Mouse (Mus musculus) embryonic facial prominence, embryonic 12.5 days (tissue): ENCODE data around the gene Cadm1. TPM values are rescaled to one million over a fixed set of nuclear protein-coding genes. Genes with fewer than 3 reads are reported as not detected.
A peak's percentile ranks its signal among the peaks of the same experiment; 100 is the strongest.

Experiments
- ATAC-seq: fragments of 200-750 bp; cut with Nextera tagmentation; 2 replicates; pipeline ENCODE4 v1.8.0; 2017; ENCODE audit not compliant: insufficient number of reproducible peaks, insufficient read depth, low FRiP score, low TSS enrichment
- H3K27ac ChIP-seq: fragments of 300-500 bp; sonication (generic); 2 replicates; pipeline ENCODE4 v1.5.1; 2016; ENCODE audit warnings: mild to moderate bottlenecking
- H3K27me3 ChIP-seq: fragments of 300-500 bp; sonication (generic); 2 replicates; pipeline ENCODE4 v1.6.1; 2016; ENCODE audit warnings: mild to moderate bottlenecking, moderate library complexity
- H3K36me3 ChIP-seq: fragments of 300-500 bp; sonication (generic); 2 replicates; pipeline ENCODE4 v1.6.1; 2016; ENCODE audit warnings: mild to moderate bottlenecking
- H3K4me1 ChIP-seq: fragments of 300-500 bp; sonication (generic); 2 replicates; pipeline ENCODE4 v1.6.1; 2016
- H3K4me2 ChIP-seq: fragments of 300-500 bp; sonication (generic); replicated peaks from 2 replicates; pipeline ENCODE4 v1.6.1; 2016; ENCODE audit warnings: mild to moderate bottlenecking, moderate library complexity
- H3K4me3 ChIP-seq: fragments of 300-500 bp; sonication (generic); 2 replicates; pipeline ENCODE4 v1.5.1; 2016; ENCODE audit warnings: mild to moderate bottlenecking
- H3K9ac ChIP-seq: fragments of 300-500 bp; sonication (generic); 2 replicates; pipeline ENCODE4 v1.6.1; 2016; ENCODE audit warnings: mild to moderate bottlenecking, moderate library complexity
- H3K9me3 ChIP-seq: fragments of 300-500 bp; sonication (generic); 2 replicates; pipeline ENCODE4 v1.6.1; 2016; ENCODE audit warnings: mild to moderate bottlenecking, moderate library complexity
- WGBS: fragments of 180-500 bp; shearing (Covaris S2); methylation state at CpG from one replicate; pipeline ENCODE4 v1.1.7; 2016; 5-methylcytosine and 5-hydroxymethylcytosine counted together
- polyA plus RNA-seq: library from polyadenylated mRNA; unstranded; fragments of >200 nt; fragmentation: Nextera tagmentation; extraction: Ambion mirVana; gene quantifications from 2 replicates; pipeline ENCODE4 v1.2.1, GENCODE M21; 2016

The Cadm1 gene
- polyA plus RNA-seq, 1 experiment from 2014 or later = 73.9 TPM

GRCm38 (mm10) chr9:47529182-47529581 lies 791 bp upstream of the Cadm1 start:
- H3K36me3 ChIP-seq = no peaks in the 10 kb centered on the region
- peaks cover 21% of the 10 kb centered on the region for H3K4me1 ChIP-seq
- WGBS = 2% methylated on average over 11 of the region's 11 CpGs
- peak overlapping the region; percentile 74 for H3K4me2 ChIP-seq
- no peaks in the 10 kb centered on the region for H3K27me3 ChIP-seq
- no peak for ATAC-seq
- 0 out of 2 replicates have a peak overlapping the region, but pooled peaks have one; percentile 49 for H3K9ac ChIP-seq
- peak overlapping the region; percentile 88; the same call in 1 of the 2 replicates for H3K27ac ChIP-seq
- peak overlapping the region; percentile 76 for H3K4me3 ChIP-seq
- H3K9me3 ChIP-seq = no peaks in the 10 kb centered on the region

- H3K27ac ChIP-seq = peak overlapping the region; percentile 75
- H3K27me3 ChIP-seq = no peaks in the 10 kb centered on the region
- H3K4me2 ChIP-seq = peak overlapping the region; percentile 74
- H3K4me3 ChIP-seq = peak overlapping the region; percentile 76
- H3K4me1 ChIP-seq = peaks cover 21% of the 10 kb centered on the region
- H3K9me3 ChIP-seq = no peaks in the 10 kb centered on the region
- peak overlapping the region; percentile 82 for H3K9ac ChIP-seq
- WGBS = 0% methylated on average over 29 of the region's 30 CpGs
- 0 out of 2 replicates have a peak, but pooled peaks have one; percentile 31 for ATAC-seq
- H3K36me3 ChIP-seq = no peaks in the 10 kb centered on the region
These were observed 560 bp downstream of the Cadm1 start for GRCm38 (mm10) chr9:47530544-47530921.

GRCm38 (mm10) chr9:47530922-47531850 lies 1.2 kb downstream of the Cadm1 start:
- no peaks in the 10 kb centered on the region for H3K27me3 ChIP-seq
- peak overlapping the region; percentile 74 for H3K4me2 ChIP-seq
- under 1% methylated on average over 107 of the region's 110 CpGs for WGBS
- peak overlapping the region; percentile 75 for H3K27ac ChIP-seq
- H3K4me1 ChIP-seq = peaks cover 21% of the 10 kb centered on the region
- H3K4me3 ChIP-seq = peak overlapping the region; percentile 76
- no peak for ATAC-seq
- no peaks in the 10 kb centered on the region for H3K36me3 ChIP-seq
- H3K9ac ChIP-seq = peak overlapping the region; percentile 82
- H3K9me3 ChIP-seq = no peaks in the 10 kb centered on the region

GRCm38 (mm10) chr9:47532215-47532865 lies 2.4 kb downstream of the Cadm1 start:
- no peaks in the 10 kb centered on the region for H3K27me3 ChIP-seq
- H3K4me1 ChIP-seq = peaks cover 21% of the 10 kb centered on the region
- H3K4me2 ChIP-seq = peak overlapping the region; percentile 74
- H3K9me3 ChIP-seq = no peaks in the 10 kb centered on the region
- no peaks in the 10 kb centered on the region for H3K36me3 ChIP-seq
- no peak for ATAC-seq
- WGBS = 3% methylated on average over 20 of the region's 20 CpGs
- peak overlapping the region; percentile 82; the same call in 1 of the 2 replicates for H3K9ac ChIP-seq
- H3K4me3 ChIP-seq = peak overlapping the region; percentile 76
- H3K27ac ChIP-seq = no peak overlapping the region

GRCm38 (mm10) chr9:47533461-47533860 lies 3.5 kb downstream of the Cadm1 start:
- H3K36me3 ChIP-seq = no peaks in the 10 kb centered on the region
- WGBS = 10% methylated on average over 8 of the region's 8 CpGs
- ATAC-seq = no peak
- no peaks in the 10 kb centered on the region for H3K9me3 ChIP-seq
- peaks cover 21% of the 10 kb centered on the region for H3K4me1 ChIP-seq
- H3K4me3 ChIP-seq = peak overlapping the region; percentile 76
- H3K4me2 ChIP-seq = peak overlapping the region; percentile 74
- no peak overlapping the region for H3K27ac ChIP-seq
- H3K9ac ChIP-seq = peak overlapping the region; percentile 19; the same call in 1 of the 2 replicates
- no peaks in the 10 kb centered on the region for H3K27me3 ChIP-seq

GRCm38 (mm10) chr9:47534573-47535475 lies 4.9 kb downstream of the Cadm1 start:
- 78% methylated on average over 11 of the region's 11 CpGs for WGBS
- H3K4me1 ChIP-seq = peaks cover 18% of the 10 kb centered on the region
- no peak for ATAC-seq

GRCm38 (mm10) chr9:47545245-47545644 lies 15.3 kb downstream of the Cadm1 start:
- H3K27me3 ChIP-seq = no peaks in the 10 kb centered on the region; the same call in 1 of the 2 replicates
- H3K9me3 ChIP-seq = no peaks in the 10 kb centered on the region
- H3K36me3 ChIP-seq = no peaks in the 10 kb centered on the region
- peak overlapping the region; percentile 35 for H3K4me2 ChIP-seq
- no peak overlapping the region for H3K4me3 ChIP-seq
- 40% methylated on average over 7 of the region's 7 CpGs for WGBS
- no peak for ATAC-seq
- H3K4me1 ChIP-seq = peaks cover 20% of the 10 kb centered on the region
- H3K27ac ChIP-seq = no peak overlapping the region
- no peak overlapping the region for H3K9ac ChIP-seq

More at GRCm38 (mm10) chr9:47534573-47535475, 4.9 kb downstream of the Cadm1 start:
- no peak overlapping the region for H3K4me2 ChIP-seq
- no peak overlapping the region for H3K4me3 ChIP-seq
- H3K9ac ChIP-seq = no peak overlapping the region
- H3K9me3 ChIP-seq = no peaks in the 10 kb centered on the region
- H3K27me3 ChIP-seq = no peaks in the 10 kb centered on the region
- no peaks in the 10 kb centered on the region for H3K36me3 ChIP-seq
- no peak overlapping the region for H3K27ac ChIP-seq

GRCm38 (mm10) chr9:47545667-47546066 lies 15.7 kb downstream of the Cadm1 start:
- WGBS = 21% methylated on average over 12 of the region's 12 CpGs
- Histone ChIP-seq H3K27ac (no peak overlapping the region), H3K9ac (no peak overlapping the region), H3K4me3 (no peak overlapping the region), H3K4me2 (peak overlapping the region; percentile 35), H3K4me1 (peaks cover 20% of the 10 kb centered on the region), H3K9me3 (no peaks in the 10 kb centered on the region), H3K36me3 (no peaks in the 10 kb centered on the region), H3K27me3 (no peaks in the 10 kb centered on the region; the same call in 1 of the 2 replicates)
- ATAC-seq = no peak

- ATAC-seq = no peak
- 93% methylated on average over 12 of the region's 12 CpGs for WGBS
- no peaks in the 10 kb centered on the region for H3K36me3 ChIP-seq
- no peaks in the 10 kb centered on the region for H3K9me3 ChIP-seq
- H3K9ac ChIP-seq = no peak overlapping the region
- H3K4me3 ChIP-seq = no peak overlapping the region
- H3K27ac ChIP-seq = no peak overlapping the region
- H3K4me2 ChIP-seq = no peak overlapping the region
- H3K4me1 ChIP-seq = peaks cover 20% of the 10 kb centered on the region
- H3K27me3 ChIP-seq = no peaks in the 10 kb centered on the region; the same call in 1 of the 2 replicates
These were observed 18.4 kb downstream of the Cadm1 start for GRCm38 (mm10) chr9:47548402-47548801.

- WGBS = 91% methylated on average over 5 of the region's 5 CpGs
- no peak overlapping the region for H3K9ac ChIP-seq
- ATAC-seq = no peak
- no peaks in the 10 kb centered on the region for H3K9me3 ChIP-seq
- H3K4me3 ChIP-seq = no peak overlapping the region
- H3K36me3 ChIP-seq = no peaks in the 10 kb centered on the region
- H3K27ac ChIP-seq = no peak overlapping the region
- H3K4me2 ChIP-seq = no peak overlapping the region
- H3K4me1 ChIP-seq = peaks cover 17% of the 10 kb centered on the region
- H3K27me3 ChIP-seq = no peaks in the 10 kb centered on the region; the same call in 1 of the 2 replicates
These were observed 18.9 kb downstream of the Cadm1 start for GRCm38 (mm10) chr9:47548916-47549315.
